Mouse (Mus musculus): Measurements from ENCODE around the gene Hmbs. TPM values are rescaled to one million over a fixed set of nuclear protein-coding genes. Genes with fewer than 3 reads are reported as not detected.
"Not testable (repeated sequence)": the region's sequence is repeated elsewhere in the genome, so short reads cannot be mapped to it uniquely, and the experiment has no call there.

Gene Hmbs
- total RNA-seq, 2 experiments from 2014 or later, result 20.5 to 24.0 TPM

GRCm38 (mm10) chr9:44327064-44327711 lies 16.8 kb downstream of the Hmbs start:
- intact Hi-C loops (cut with DNase I), result no loop called here
- DNase-seq (ENCODE audit: extremely low spot score in 1 of 2, low spot score in 2 of 2), result no peak

- DNase-seq (ENCODE audit: extremely low spot score in 1 of 2, low spot score in 2 of 2), result peak; percentile 86 to 89
- intact Hi-C loops (cut with DNase I), result no loop called here
Observed at GRCm38 (mm10) chr9:44326371-44327063, 17.5 kb downstream of the Hmbs start.

- intact Hi-C loops (cut with DNase I), result no loop called here
- DNase-seq (ENCODE audit: extremely low spot score in 1 of 2, low spot score in 2 of 2), result no peak
Observed at GRCm38 (mm10) chr9:44325768-44326370, 18.2 kb downstream of the Hmbs start, which contains the start of gene Dpagt1. Gene Dpagt1 (plus strand): TSS chr9:44326019.

GRCm38 (mm10) chr9:44325032-44325767 lies 18.8 kb downstream of the Hmbs start:
- DNase-seq (ENCODE audit: extremely low spot score in 1 of 2, low spot score in 2 of 2); intact Hi-C loops (cut with DNase I): not testable (repeated sequence)

- intact Hi-C loops (cut with DNase I), result no loop called here
- no peak for DNase-seq (ENCODE audit: extremely low spot score in 1 of 2, low spot score in 2 of 2)
Observed at GRCm38 (mm10) chr9:44324147-44324546, 19.9 kb downstream of the Hmbs start.

- DNase-seq (ENCODE audit: extremely low spot score in 1 of 2, low spot score in 2 of 2); intact Hi-C loops (cut with DNase I): not testable (repeated sequence)
Observed at GRCm38 (mm10) chr9:44323656-44324055, 20.4 kb downstream of the Hmbs start.

GRCm38 (mm10) chr9:44320799-44321133 lies 23.3 kb downstream of the Hmbs start:
- peak in 1 of 2 experiments; percentile 62 for DNase-seq (ENCODE audit: extremely low spot score in 1 of 2, low spot score in 2 of 2)
- intact Hi-C loops (cut with DNase I), result no loop called here

- DNase-seq (ENCODE audit: extremely low spot score in 1 of 2, low spot score in 2 of 2), result peak; percentile 94 to 96
- intact Hi-C loops (cut with DNase I), result no loop called here
Observed at GRCm38 (mm10) chr9:44319887-44320798, 23.9 kb downstream of the Hmbs start, which contains the start of gene C2cd2l. Gene C2cd2l (minus strand): TSS chr9:44320285.

- DNase-seq (ENCODE audit: extremely low spot score in 1 of 2, low spot score in 2 of 2), result peak in 1 of 2 experiments; percentile 61
- intact Hi-C loops (cut with DNase I), result no loop called here
Observed at GRCm38 (mm10) chr9:44319105-44319886, 24.7 kb downstream of the Hmbs start.

- intact Hi-C loops (cut with DNase I), result no loop called here
- no peak for DNase-seq (ENCODE audit: extremely low spot score in 1 of 2, low spot score in 2 of 2)
Observed at GRCm38 (mm10) chr9:44318826-44319095, 25.3 kb downstream of the Hmbs start.

GRCm38 (mm10) chr9:44318076-44318825 lies 25.8 kb downstream of the Hmbs start:
- no peak for DNase-seq (ENCODE audit: extremely low spot score in 1 of 2, low spot score in 2 of 2)
- intact Hi-C loops (cut with DNase I), result no loop called here

GRCm38 (mm10) chr9:44317452-44317851 lies 26.6 kb downstream of the Hmbs start:
- intact Hi-C loops (cut with DNase I), result no loop called here

GRCm38 (mm10) chr9:44314910-44315309 lies 29.1 kb downstream of the Hmbs start:
- no peak for DNase-seq (ENCODE audit: extremely low spot score in 1 of 2, low spot score in 2 of 2)
- intact Hi-C loops (cut with DNase I), result no loop called here

More at GRCm38 (mm10) chr9:44317452-44317851, 26.6 kb downstream of the Hmbs start:
- no peak for DNase-seq (ENCODE audit: extremely low spot score in 1 of 2, low spot score in 2 of 2)

- intact Hi-C loops (cut with DNase I), result no loop called here
- DNase-seq (ENCODE audit: extremely low spot score in 1 of 2, low spot score in 2 of 2), result no peak
Observed at GRCm38 (mm10) chr9:44314257-44314547, 29.8 kb downstream of the Hmbs start.

GRCm38 (mm10) chr9:44313476-44314256 lies 30.4 kb downstream of the Hmbs start:
- intact Hi-C loops (cut with DNase I), result no loop called here
- peak; percentile 68 to 84 for DNase-seq (ENCODE audit: extremely low spot score in 1 of 2, low spot score in 2 of 2)
